Comparison of ENCODE assay signal across 8 mouse cellular contexts in the genomic region with DNA sequence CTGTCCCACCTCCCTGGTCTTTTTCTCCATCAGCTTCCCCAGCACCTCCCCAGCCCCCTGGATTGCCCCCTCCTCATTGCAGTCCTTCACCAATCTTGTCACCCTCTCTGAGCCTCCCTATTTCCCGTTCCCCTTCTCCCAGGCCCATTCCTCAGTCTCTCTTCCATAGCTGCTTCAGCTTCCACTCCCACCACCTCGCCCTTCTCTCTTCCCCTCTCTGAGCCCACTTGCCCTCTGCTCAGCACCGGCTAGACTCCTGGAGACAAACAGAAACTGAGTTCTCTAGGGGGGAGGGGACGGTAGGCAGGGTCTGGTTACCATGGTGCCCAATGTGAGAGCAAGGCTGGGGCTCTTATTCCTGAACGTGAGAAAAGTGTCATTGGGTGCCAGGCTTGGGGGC. TPM values are rescaled to one million over a fixed set of nuclear protein-coding genes. Genes with fewer than 3 reads are reported as not detected.
A peak's percentile ranks its signal among the peaks of the same experiment; 100 is the strongest.
DNase-seq lines count a peak whose midpoint lies in the region; ATAC-seq and TF ChIP-seq lines count a peak whose summit lies in the region.

No protein-coding gene starts in this region.

- H3K4me3 ChIP-seq in kidney, adult 2 months (ENCODE audit: insufficient read depth, low read depth, low read length) = peak overlapping the region; percentile 63
- peak overlapping the region; percentile 80 for H3K4me3 ChIP-seq in heart, embryonic 16.5 days (ENCODE audit: low read length)
- peak overlapping the region; percentile 63 for H3K4me3 ChIP-seq in midbrain, embryonic 12.5 days

- no peaks in the 10 kb centered on the region for H3K36me3 ChIP-seq in kidney, adult 2 months (ENCODE audit: control insufficient read depth, insufficient read depth, low read length)
- H3K36me3 ChIP-seq in heart, embryonic 16.5 days (ENCODE audit: control insufficient read depth, insufficient read depth) = no peaks in the 10 kb centered on the region
- no peaks in the 10 kb centered on the region for H3K36me3 ChIP-seq in midbrain, embryonic 12.5 days

- 14% methylated on average over 5 of the region's 5 CpGs for WGBS in kidney, adult 2 months
- WGBS in heart, embryonic 16.5 days = 8% methylated on average over 5 of the region's 5 CpGs
- 4% methylated on average over 5 of the region's 5 CpGs for WGBS in midbrain, embryonic 12.5 days

- no peak for DNase-seq in kidney, adult 2 months
- no peak for DNase-seq in kidney, adult 8-10 months
- peak; percentile 79 for DNase-seq in WW6 (ENCODE audit: low read depth, low spot score)
- DNase-seq in layer of hippocampus, adult 11-12 months (ENCODE audit: low spot score) = no peak
- DNase-seq in frontal cortex, postnatal 25 days (ENCODE audit: low spot score in 2 of 2) = no peak

- no peaks in the 10 kb centered on the region for H3K9me3 ChIP-seq in heart, embryonic 16.5 days (replicated peaks; ENCODE audit: control insufficient read depth, low read length)
- no peaks in the 10 kb centered on the region for H3K9me3 ChIP-seq in midbrain, embryonic 12.5 days

- peak overlapping the region; percentile 78 for H3K9ac ChIP-seq in heart, embryonic 16.5 days (ENCODE audit: low read length)
- H3K9ac ChIP-seq in midbrain, embryonic 12.5 days (replicated peaks) = peak overlapping the region; percentile 68

- no peak for TF ChIP-seq POLR2A in kidney, adult 2 months (IDR thresholded peaks at IDR 0.05; ENCODE audit: low read depth, low read length)

- no peak overlapping the region for H3K27ac ChIP-seq in kidney, adult 2 months (ENCODE audit: insufficient read depth, low read depth, low read length)
- no peak overlapping the region for H3K27ac ChIP-seq in heart, embryonic 16.5 days (ENCODE audit: low read length)
- peak overlapping the region; percentile 71 for H3K27ac ChIP-seq in midbrain, embryonic 12.5 days (replicated peaks)

- peak overlapping the region; percentile 98 for H3K4me2 ChIP-seq in heart, embryonic 16.5 days (ENCODE audit: low read depth, low read length)
- peak overlapping the region; percentile 89 for H3K4me2 ChIP-seq in midbrain, embryonic 12.5 days (replicated peaks)

- H3K4me1 ChIP-seq in kidney, adult 2 months (ENCODE audit: control insufficient read depth, insufficient read depth, low read length) = no peaks in the 10 kb centered on the region
- peaks cover 19% of the 10 kb centered on the region for H3K4me1 ChIP-seq in heart, embryonic 16.5 days (ENCODE audit: control insufficient read depth, insufficient read depth, low read length)
- peaks cover 18% of the 10 kb centered on the region for H3K4me1 ChIP-seq in midbrain, embryonic 12.5 days

- no peaks in the 10 kb centered on the region for H3K27me3 ChIP-seq in kidney, adult 2 months (replicated peaks; ENCODE audit: control insufficient read depth, insufficient read depth, low read length)
- no peaks in the 10 kb centered on the region for H3K27me3 ChIP-seq in heart, embryonic 16.5 days (ENCODE audit: control insufficient read depth, insufficient read depth, low read length)
- 0 out of 2 replicates have a peak, but pooled peaks cover 6% of the 10 kb centered on the region for H3K27me3 ChIP-seq in midbrain, embryonic 12.5 days

- TF ChIP-seq CTCF in kidney, adult 2 months (conservative IDR thresholded peaks at IDR 0.05; ENCODE audit: insufficient read depth, insufficient read length, low read depth, low read length) = no peak

- ATAC-seq in heart, embryonic 16.5 days (replicated peaks; ENCODE audit: extremely low read depth, insufficient read depth, low FRiP score) = no peak
- ATAC-seq in midbrain, embryonic 12.5 days (ENCODE audit: low FRiP score, low read depth) = peak; percentile 57
- ATAC-seq in megakaryocyte-erythroid progenitor cell, adult 5-6 weeks (replicated peaks; ENCODE audit: low FRiP score, low TSS enrichment, poor library complexity, severe bottlenecking) = no peak

RNA-seq across cellular contexts. Expression of a gene that starts 9.1 kb away (rescaled TPM):
- 12.0 and 12.9 TPM in 2 replicates for polyA plus RNA-seq in kidney, adult 2 months (2012; rRNA removed)
- 0.62 and 0.70 TPM in 2 replicates for polyA plus RNA-seq in heart, embryonic 16.5 days (2015; fragmentation: Nextera tagmentation; extraction: Ambion mirVana)
- 5.4 and 6.4 TPM in 2 replicates for polyA plus RNA-seq in midbrain, embryonic 12.5 days (2016; fragmentation: Nextera tagmentation; extraction: Ambion mirVana)
- not detected in 2 replicates for total RNA-seq in megakaryocyte-erythroid progenitor cell, adult 5-6 weeks (2014; fragmentation: Nextera tagmentation)
- total RNA-seq in megakaryocyte-erythroid progenitor cell, adult 5-6 weeks (2017) = 0.61 TPM in 1 of 2 replicates, not detected in the other

RNA-seq across cellular contexts. Expression of a gene that starts 10.9 kb away (rescaled TPM):
- 0.69 and 0.75 TPM in 2 replicates for polyA plus RNA-seq in kidney, adult 2 months (2012; rRNA removed)
- polyA plus RNA-seq in heart, embryonic 16.5 days (2015; fragmentation: Nextera tagmentation; extraction: Ambion mirVana) = 0.32 and 0.41 TPM in 2 replicates
- polyA plus RNA-seq in midbrain, embryonic 12.5 days (2016; fragmentation: Nextera tagmentation; extraction: Ambion mirVana) = 0.74 and 1.3 TPM in 2 replicates
- total RNA-seq in megakaryocyte-erythroid progenitor cell, adult 5-6 weeks (2014; fragmentation: Nextera tagmentation) = not detected in 2 replicates
- total RNA-seq in megakaryocyte-erythroid progenitor cell, adult 5-6 weeks (2017) = 0.65 TPM in 1 of 2 replicates, not detected in the other

RNA-seq across cellular contexts. Expression of a gene that starts 54.1 kb away (rescaled TPM):
- polyA plus RNA-seq in kidney, adult 2 months (2012; rRNA removed) = 0.30 and 0.52 TPM in 2 replicates
- 1.2 and 1.3 TPM in 2 replicates for polyA plus RNA-seq in heart, embryonic 16.5 days (2015; fragmentation: Nextera tagmentation; extraction: Ambion mirVana)
- 12.0 and 13.5 TPM in 2 replicates for polyA plus RNA-seq in midbrain, embryonic 12.5 days (2016; fragmentation: Nextera tagmentation; extraction: Ambion mirVana)
- total RNA-seq in megakaryocyte-erythroid progenitor cell, adult 5-6 weeks (2014; fragmentation: Nextera tagmentation) = not detected in 2 replicates
- total RNA-seq in megakaryocyte-erythroid progenitor cell, adult 5-6 weeks (2017) = not detected in 2 replicates
